Mouse (Mus musculus) testis, adult 2 months (tissue): Measurements from ENCODE around the gene DXBay18. TPM values are rescaled to one million over a fixed set of nuclear protein-coding genes. Genes with fewer than 3 reads are reported as not detected.
"Not testable (repeated sequence)": the region's sequence is repeated elsewhere in the genome, so short reads cannot be mapped to it uniquely, and the experiment has no call there.

Source experiments
- H3K27ac ChIP-seq: fragments of 200-500 bp; 2 replicates; pipeline ENCODE4 v1.5.1; 2012; ENCODE audit warnings: low read depth, low read length; ENCODE audit not compliant: control insufficient read depth, insufficient read depth
- H3K27me3 ChIP-seq: fragments of 200-500 bp; 2 replicates; pipeline ENCODE4 v1.6.1; 2012; ENCODE audit warnings: mild to moderate bottlenecking, low read length, moderate library complexity; ENCODE audit not compliant: control insufficient read depth, insufficient read depth
- H3K36me3 ChIP-seq: fragments of 200-500 bp; 2 replicates; pipeline ENCODE4 v1.6.1; 2012; ENCODE audit warnings: mild to moderate bottlenecking, low read length; ENCODE audit not compliant: control insufficient read depth, insufficient read depth
- H3K4me1 ChIP-seq: fragments of 200-500 bp; 2 replicates; pipeline ENCODE4 v1.6.1; 2012; ENCODE audit warnings: low read length; ENCODE audit not compliant: control insufficient read depth, insufficient read depth
- H3K4me3 ChIP-seq: fragments of 200-500 bp; 2 replicates; pipeline ENCODE4 v1.5.1; 2012; ENCODE audit warnings: low read depth, mild to moderate bottlenecking, low read length, moderate library complexity, mixed read lengths; ENCODE audit not compliant: control insufficient read depth
- polyA plus RNA-seq: library from polyadenylated mRNA; depleted of rRNA; stranded (reverse); fragments of >200 nt; gene quantifications from 2 replicates; pipeline ENCODE4 v1.2.3, GENCODE M21; 2012; rRNA removed

DXBay18 gene
- polyA plus RNA-seq = 1.2 and 2.5 TPM in 2 replicates

DNA sequence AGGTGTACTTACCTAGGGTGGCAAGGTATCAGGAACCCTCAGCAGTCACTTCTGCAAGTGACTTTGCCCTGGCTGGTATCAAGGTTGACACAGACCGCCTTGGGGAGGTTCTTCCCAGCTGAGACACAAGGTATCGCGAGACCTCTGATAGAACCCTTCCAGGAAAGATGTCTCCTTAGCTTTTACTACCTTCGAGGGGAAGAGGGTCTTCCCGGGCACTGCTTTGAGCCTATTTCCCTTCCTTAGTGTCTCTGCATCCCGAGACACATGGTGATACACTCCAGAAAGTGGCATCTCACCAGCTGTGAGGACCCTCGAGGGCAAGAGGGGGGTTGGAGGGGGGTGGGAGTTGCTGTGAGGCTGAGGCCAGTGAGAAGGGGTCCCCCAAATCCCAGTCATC is at the start of gene DXBay18:
Gene DXBay18 (minus strand): TSS at position 101 of the 400 bp plus-strand sequence.
- H3K27me3 ChIP-seq, H3K36me3 ChIP-seq: not testable (repeated sequence)

DNA sequence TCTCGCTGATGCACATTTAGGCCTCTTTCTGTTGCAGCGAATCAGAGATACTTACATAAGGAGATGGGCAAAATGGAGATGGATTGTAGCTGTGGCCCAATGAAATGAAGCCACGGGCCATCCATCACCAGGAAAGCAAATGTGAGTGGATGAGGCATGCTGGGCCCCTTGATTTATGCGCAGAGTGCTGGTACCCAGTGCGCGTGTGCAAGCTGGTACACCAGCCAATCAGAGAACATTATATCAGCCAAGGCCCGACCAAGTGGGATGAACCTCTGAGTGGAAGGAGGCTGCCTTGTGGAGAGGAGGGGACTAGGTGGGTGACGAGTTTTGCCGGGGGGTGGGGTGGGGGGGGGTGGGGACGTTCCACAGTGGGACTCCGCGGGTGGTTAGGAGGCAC is 42.7 kb upstream of the DXBay18 start, which contains the start of gene Xlr3b:
Gene Xlr3b (plus strand): TSS at position 274 of the 400 bp plus-strand sequence.
- H3K4me1 ChIP-seq, H3K27ac ChIP-seq, H3K27me3 ChIP-seq, H3K36me3 ChIP-seq, H3K4me3 ChIP-seq: not testable (repeated sequence)

More for the DNA sequence above, at the start of gene DXBay18:
- not testable (repeated sequence) for H3K4me1 ChIP-seq, H3K27ac ChIP-seq, H3K4me3 ChIP-seq

DNA sequence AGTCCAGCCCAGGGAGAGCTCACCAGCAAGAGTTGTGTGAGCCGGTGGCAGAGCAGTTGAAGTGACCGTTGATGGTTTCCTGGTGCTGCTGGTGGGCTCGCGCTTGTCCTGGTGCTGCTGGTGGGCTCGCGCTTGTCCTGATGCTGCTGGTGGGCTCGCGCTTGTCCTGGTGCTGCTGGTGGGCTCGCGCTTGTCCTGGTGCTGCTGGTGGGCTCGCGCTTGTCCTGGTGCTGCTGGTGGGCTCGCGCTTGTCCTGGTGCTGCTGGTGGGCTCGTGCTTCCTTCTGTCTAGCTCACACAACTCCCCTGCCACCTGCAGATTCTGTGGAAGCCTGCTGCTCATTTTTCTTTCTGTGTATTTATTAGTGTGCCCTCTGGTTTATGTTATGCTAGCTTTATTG is 27.6 kb upstream of the DXBay18 start, which contains the start of gene Spin2d:
Gene Spin2d (minus strand): TSS at position 101 of the 400 bp plus-strand sequence.
- H3K36me3 ChIP-seq, H3K27ac ChIP-seq, H3K4me1 ChIP-seq, H3K27me3 ChIP-seq, H3K4me3 ChIP-seq: not testable (repeated sequence)

DNA sequence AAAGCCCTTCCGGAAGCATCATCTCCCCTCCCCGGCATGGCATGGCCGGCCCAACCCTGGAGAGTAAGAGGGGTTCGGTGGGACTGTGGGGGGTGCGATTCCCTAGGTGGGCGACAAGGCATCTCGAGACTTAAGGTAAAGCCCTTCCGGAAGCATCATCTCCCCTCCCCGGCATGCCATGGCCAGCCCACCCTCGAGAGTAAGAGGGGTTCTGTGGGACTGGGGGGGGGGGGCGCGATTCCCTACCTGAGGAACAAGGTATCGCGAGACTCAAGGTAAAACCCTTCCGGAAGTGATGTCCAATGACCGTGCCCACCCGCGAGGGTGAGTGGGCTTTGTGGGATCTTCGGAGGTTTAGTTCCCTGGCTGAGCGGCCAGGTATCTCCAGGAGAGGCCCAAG is 754 bp downstream of the DXBay18 start, which contains the start of gene Xlr5b:
Gene Xlr5b (plus strand): TSS at position 301 of the 400 bp plus-strand sequence.
- H3K27me3 ChIP-seq, H3K4me1 ChIP-seq, H3K36me3 ChIP-seq, H3K27ac ChIP-seq, H3K4me3 ChIP-seq: not testable (repeated sequence)

DNA sequence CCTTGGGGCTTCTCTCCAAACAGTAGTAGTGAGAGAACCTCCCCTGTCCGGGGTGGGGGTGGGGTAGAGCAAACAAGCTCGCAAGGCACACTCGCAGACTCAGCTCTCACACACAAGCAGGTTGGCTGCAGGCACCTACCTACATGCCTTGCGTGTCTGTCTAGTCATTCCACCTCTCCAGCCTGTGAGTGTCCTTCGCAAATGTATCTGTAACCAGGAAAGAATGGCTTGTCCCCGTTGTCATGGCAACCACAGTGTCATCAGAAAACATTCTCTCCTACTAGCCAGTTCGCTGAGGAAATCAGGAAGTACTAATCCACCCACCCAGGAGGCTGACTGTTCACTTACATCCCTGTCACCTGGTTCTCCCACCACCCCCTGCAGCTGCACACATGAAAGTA is 6.0 kb downstream of the DXBay18 start:
- not testable (repeated sequence) for H3K27me3 ChIP-seq, H3K27ac ChIP-seq, H3K36me3 ChIP-seq, H3K4me1 ChIP-seq, H3K4me3 ChIP-seq

DNA sequence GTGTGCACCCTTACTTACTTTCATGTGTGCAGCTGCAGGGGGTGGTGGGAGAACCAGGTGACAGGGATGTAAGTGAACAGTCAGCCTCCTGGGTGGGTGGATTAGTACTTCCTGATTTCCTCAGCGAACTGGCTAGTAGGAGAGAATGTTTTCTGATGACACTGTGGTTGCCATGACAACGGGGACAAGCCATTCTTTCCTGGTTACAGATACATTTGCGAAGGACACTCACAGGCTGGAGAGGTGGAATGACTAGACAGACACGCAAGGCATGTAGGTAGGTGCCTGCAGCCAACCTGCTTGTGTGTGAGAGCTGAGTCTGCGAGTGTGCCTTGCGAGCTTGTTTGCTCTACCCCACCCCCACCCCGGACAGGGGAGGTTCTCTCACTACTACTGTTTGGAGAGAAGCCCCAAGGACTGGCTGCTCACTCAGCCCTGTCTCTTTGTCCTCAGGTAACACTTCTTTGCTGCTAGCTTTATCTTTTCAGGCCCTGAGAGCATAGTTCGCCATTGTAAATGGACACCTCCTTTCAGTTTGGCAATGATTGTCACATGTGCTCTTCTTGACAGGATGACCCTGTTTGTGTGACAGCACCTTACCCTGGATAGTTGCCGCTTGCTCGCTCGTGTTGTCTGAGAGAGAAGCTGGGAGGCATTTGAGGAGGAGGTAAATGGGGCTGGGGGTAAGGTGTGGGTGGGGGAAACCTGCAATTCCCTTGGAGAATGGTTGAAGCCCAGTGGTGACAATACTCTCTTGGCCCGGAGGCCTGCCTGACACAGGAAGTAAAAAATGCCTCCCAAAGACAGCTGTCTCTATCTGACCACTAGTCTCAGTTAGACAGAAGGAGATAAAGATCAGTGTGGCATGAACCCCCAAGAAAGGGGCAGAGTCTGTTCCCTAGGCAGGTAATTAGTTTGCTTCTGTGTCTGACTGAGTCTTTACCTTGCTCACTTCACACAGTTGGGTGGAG is 26.1 kb downstream of the DXBay18 start:
- not testable (repeated sequence) for H3K27me3 ChIP-seq, H3K36me3 ChIP-seq, H3K27ac ChIP-seq, H3K4me1 ChIP-seq, H3K4me3 ChIP-seq

DNA sequence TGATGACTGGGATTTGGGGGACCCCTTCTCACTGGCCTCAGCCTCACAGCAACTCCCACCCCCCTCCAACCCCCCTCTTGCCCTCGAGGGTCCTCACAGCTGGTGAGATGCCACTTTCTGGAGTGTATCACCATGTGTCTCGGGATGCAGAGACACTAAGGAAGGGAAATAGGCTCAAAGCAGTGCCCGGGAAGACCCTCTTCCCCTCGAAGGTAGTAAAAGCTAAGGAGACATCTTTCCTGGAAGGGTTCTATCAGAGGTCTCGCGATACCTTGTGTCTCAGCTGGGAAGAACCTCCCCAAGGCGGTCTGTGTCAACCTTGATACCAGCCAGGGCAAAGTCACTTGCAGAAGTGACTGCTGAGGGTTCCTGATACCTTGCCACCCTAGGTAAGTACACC is 32.5 kb downstream of the DXBay18 start, which contains the start of gene Gm14685:
Gene Gm14685 (plus strand): TSS at position 301 of the 400 bp plus-strand sequence.
- H3K4me1 ChIP-seq, H3K27ac ChIP-seq, H3K4me3 ChIP-seq, H3K27me3 ChIP-seq, H3K36me3 ChIP-seq: not testable (repeated sequence)

DNA sequence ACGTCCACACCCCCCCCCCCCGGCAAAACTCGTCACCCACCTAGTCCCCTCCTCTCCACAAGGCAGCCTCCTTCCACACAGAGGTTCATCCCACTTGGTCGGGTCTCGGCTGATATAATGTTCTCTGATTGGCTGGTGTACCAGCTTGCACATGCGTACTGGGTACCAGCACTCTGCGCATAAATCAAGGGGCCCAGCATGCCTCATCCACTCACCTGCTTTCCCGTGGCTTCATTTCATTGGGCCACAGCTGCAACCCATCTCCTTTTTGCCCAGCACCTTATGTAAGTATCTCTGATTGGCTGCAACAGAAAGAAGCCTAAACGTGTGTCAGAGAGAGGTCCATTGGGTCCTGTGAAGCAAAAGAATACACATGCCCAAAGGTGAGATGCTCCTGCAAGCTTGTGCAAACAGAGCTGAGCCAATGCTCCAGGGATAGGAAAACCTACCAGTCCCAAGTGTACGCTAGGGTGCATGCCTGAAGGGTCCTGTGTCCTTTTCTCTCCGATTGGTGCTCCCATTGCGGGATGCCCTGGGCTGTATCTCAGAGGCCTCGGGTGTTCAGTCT is 52.2 kb downstream of the DXBay18 start, which contains the start of gene Xlr3a:
Gene Xlr3a (minus strand): TSS at position 155 of the 568 bp plus-strand sequence.
- not testable (repeated sequence) for H3K36me3 ChIP-seq, H3K27me3 ChIP-seq, H3K4me1 ChIP-seq, H3K27ac ChIP-seq, H3K4me3 ChIP-seq

Other genes with a start within 250 kb of the DXBay18 start
- gene Cetn2, start 231.0 kb downstream of the DXBay18 start, polyA plus RNA-seq = 1.9 and 2.8 TPM in 2 replicates
- gene Nsdhl, start 230.9 kb downstream of the DXBay18 start, polyA plus RNA-seq = 5.7 and 6.5 TPM in 2 replicates
- gene Zfp185, start 162.1 kb downstream of the DXBay18 start, polyA plus RNA-seq = 14.0 and 14.2 TPM in 2 replicates
- gene Pnma5, start 112.3 kb downstream of the DXBay18 start, polyA plus RNA-seq = 1.7 and 2.0 TPM in 2 replicates
- gene Pnma3, start 84.7 kb downstream of the DXBay18 start, polyA plus RNA-seq = 0.10 and 0.16 TPM in 2 replicates
- gene Xlr4a, start 67.0 kb downstream of the DXBay18 start, polyA plus RNA-seq = 0.59 and 1.1 TPM in 2 replicates
- gene Xlr3a, start 52.4 kb downstream of the DXBay18 start, polyA plus RNA-seq = 0.70 and 1.7 TPM in 2 replicates
- gene Gm14685, start 32.4 kb downstream of the DXBay18 start, polyA plus RNA-seq = 1.9 and 2.2 TPM in 2 replicates
- gene Xlr5b, start 654 bp downstream of the DXBay18 start, polyA plus RNA-seq = 0.91 and 1.4 TPM in 2 replicates
- 0.91 and 1.3 TPM in 2 replicates for gene Spin2d, start 27.5 kb upstream of the DXBay18 start, polyA plus RNA-seq
- 0.76 and 0.90 TPM in 2 replicates for gene Xlr3b, start 42.8 kb upstream of the DXBay18 start, polyA plus RNA-seq
- 0.85 and 1.4 TPM in 2 replicates for gene Xlr4b, start 64.9 kb upstream of the DXBay18 start, polyA plus RNA-seq
- gene F8a, start 78.8 kb upstream of the DXBay18 start, polyA plus RNA-seq = 3.6 and 3.8 TPM in 2 replicates
- gene Xlr4c, start 93.7 kb upstream of the DXBay18 start, polyA plus RNA-seq = 0.97 and 2.3 TPM in 2 replicates
- 0.51 and 1.0 TPM in 2 replicates for gene Xlr3c, start 115.9 kb upstream of the DXBay18 start, polyA plus RNA-seq
- 0.71 and 1.1 TPM in 2 replicates for gene Xlr5a, start 143.5 kb upstream of the DXBay18 start, polyA plus RNA-seq
- gene Xlr5c, start 143.5 kb upstream of the DXBay18 start, polyA plus RNA-seq = 0.99 and 1.1 TPM in 2 replicates
- gene Gm45015, start 187.4 kb upstream of the DXBay18 start, polyA plus RNA-seq = 0.29 and 0.48 TPM in 2 replicates
- gene Zfp275, start 193.2 kb upstream of the DXBay18 start, polyA plus RNA-seq = 5.3 and 7.4 TPM in 2 replicates
- gene Gm18336, start 249.3 kb upstream of the DXBay18 start, polyA plus RNA-seq = 0.93 and 1.6 TPM in 2 replicates